Mouse (Mus musculus): ENCODE measurements at regions not wholly inside any gene's neighbourhood (a gene's known extent, or its start where the extent isn't known, plus 50 kb on each side); places are given as distances from the start of the nearest gene placed in this dataset.

DNA sequence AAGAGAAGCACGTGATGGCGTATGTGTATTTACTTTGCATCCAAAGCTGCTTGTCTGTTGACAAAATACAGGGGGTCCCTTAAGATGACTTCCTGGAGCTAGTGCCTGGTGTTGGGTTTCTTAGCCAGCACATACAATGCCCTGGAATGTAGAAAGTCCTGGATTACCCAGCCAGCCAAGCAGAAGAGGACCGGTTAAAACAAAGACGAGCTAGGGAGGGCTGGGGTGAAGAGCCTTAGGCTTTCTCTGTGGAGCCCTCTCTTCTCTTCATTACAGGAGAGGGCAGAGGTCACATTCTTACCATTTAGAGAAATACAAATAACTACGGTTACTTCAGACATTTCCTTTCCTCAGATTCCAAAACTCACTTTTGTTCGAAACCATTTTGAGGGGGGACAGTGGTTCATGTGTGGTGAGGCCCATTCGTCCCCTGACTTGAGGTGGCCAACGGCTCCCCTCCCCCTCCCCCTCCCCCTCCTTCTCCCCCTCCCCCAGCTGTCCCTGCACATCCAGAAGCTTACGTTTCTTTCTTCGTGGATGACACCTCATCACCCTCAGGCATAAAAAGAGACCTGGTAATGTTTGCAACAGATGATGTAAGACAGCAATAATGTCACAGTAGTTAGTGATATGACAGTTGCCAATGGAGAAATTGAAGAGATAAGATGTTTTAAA is 275.8 kb upstream of the Arglu1 start:
- TF ChIP-seq POLR2A (IDR thresholded peaks at IDR 0.05; ENCODE audit: insufficient read depth, low read depth, low read length) = no peak
- TF ChIP-seq CTCF (IDR thresholded peaks at IDR 0.05) = no peak
- no peak for TF ChIP-seq EP300 (IDR thresholded peaks at IDR 0.05; ENCODE audit: insufficient read depth, low read depth, low read length)

Data from heart, adult 2 months (tissue).